25 mouse cellular contexts compared by ENCODE assay signal in genomic region chr16:9834236-9834635, GRCm38 (mm10).
"Had no signal": no experiment of that assay in that cellular context is flagged by ENCODE, and none has a peak within 500 bp of the region (broad histone marks: within the 10 kb centered on the region; RNA-seq: fewer than 3 reads in every experiment).

No protein-coding gene starts in this region.

- H3K4me2 ChIP-seq: heart, embryonic 11.5 days; heart, embryonic 13.5 days; heart, embryonic 15.5 days; hindbrain, embryonic 14.5 days; intestine, embryonic 15.5 days; limb, embryonic 12.5 days; liver, embryonic 11.5 days; liver, embryonic 13.5 days; liver, embryonic 15.5 days had no signal

- H3K4me3 ChIP-seq: heart, embryonic 13.5 days; heart, embryonic 15.5 days; intestine, embryonic 15.5 days; left cerebral cortex, adult 2 months; limb, embryonic 10.5 days; limb, embryonic 12.5 days; liver, embryonic 13.5 days; liver, embryonic 15.5 days had no signal

- H3K9ac ChIP-seq: heart, embryonic 13.5 days; heart, embryonic 15.5 days; hindbrain, embryonic 14.5 days; intestine, embryonic 15.5 days; limb, embryonic 12.5 days; liver, embryonic 13.5 days; liver, embryonic 15.5 days had no signal

- H3K36me3 ChIP-seq: heart, embryonic 13.5 days; heart, embryonic 15.5 days; intestine, embryonic 15.5 days; limb, embryonic 10.5 days; limb, embryonic 12.5 days; liver, embryonic 13.5 days; liver, embryonic 15.5 days had no signal

- H3K9me3 ChIP-seq: heart, embryonic 13.5 days; heart, embryonic 15.5 days; intestine, embryonic 15.5 days; limb, embryonic 10.5 days; limb, embryonic 12.5 days; liver, embryonic 13.5 days; liver, embryonic 15.5 days had no signal

- H3K27ac ChIP-seq: heart, embryonic 13.5 days; heart, embryonic 15.5 days; hindbrain, embryonic 14.5 days; intestine, embryonic 15.5 days; left cerebral cortex, adult 2 months; limb, embryonic 10.5 days; limb, embryonic 12.5 days; liver, embryonic 13.5 days; liver, embryonic 15.5 days had no signal

- H3K27me3 ChIP-seq: heart, embryonic 13.5 days; heart, embryonic 15.5 days; intestine, embryonic 15.5 days; limb, embryonic 12.5 days; liver, embryonic 13.5 days; liver, embryonic 15.5 days had no signal

- H3K4me1 ChIP-seq: heart, embryonic 13.5 days; heart, embryonic 15.5 days; intestine, embryonic 15.5 days; limb, embryonic 10.5 days; limb, embryonic 12.5 days; liver, embryonic 13.5 days; liver, embryonic 15.5 days had no signal

- DNase-seq: gastrocnemius, postnatal 14 days; gastrocnemius, postnatal 36 days; heart, adult 18-20 months; heart, postnatal 14 days; heart, postnatal 36 days; kidney, adult 18-20 months; kidney, adult 8-10 months; kidney, postnatal 10 days; kidney, postnatal 25 days; kidney, postnatal 4 days; liver; liver, embryonic 13.5 days had no signal

- ATAC-seq: hindbrain, embryonic 16.5 days; inflammation-experienced regulatory T-cells, adult 6 months; intestine, embryonic 15.5 days; intestine, postnatal 0 days had no signal
